Mouse (Mus musculus) left cerebral cortex, postnatal 4 days (tissue): ENCODE data around the gene Pld2. TPM values are rescaled to one million over a fixed set of nuclear protein-coding genes. Genes with fewer than 3 reads are reported as not detected.
"Not testable (repeated sequence)": the region's sequence is repeated elsewhere in the genome, so short reads cannot be mapped to it uniquely, and the experiment has no call there.

Experiments
- DNase-seq: peaks from one replicate; pipeline ENCODE4 v3.0.0-alpha.2; 2022
- intact Hi-C: fragments of 180-260 bp; cut with DNase I; formaldehyde crosslinking; loops from one replicate; pipeline ENCODE4 v1.15.1; 2025
- total RNA-seq, 2 experiments: library from RNA; stranded (reverse); gene quantifications; 2 replicates each; pipeline ENCODE4 v1.2.3; 2021

Pld2 gene
- total RNA-seq, 2 experiments from 2014 or later = 32.1 to 34.2 TPM

DNA sequence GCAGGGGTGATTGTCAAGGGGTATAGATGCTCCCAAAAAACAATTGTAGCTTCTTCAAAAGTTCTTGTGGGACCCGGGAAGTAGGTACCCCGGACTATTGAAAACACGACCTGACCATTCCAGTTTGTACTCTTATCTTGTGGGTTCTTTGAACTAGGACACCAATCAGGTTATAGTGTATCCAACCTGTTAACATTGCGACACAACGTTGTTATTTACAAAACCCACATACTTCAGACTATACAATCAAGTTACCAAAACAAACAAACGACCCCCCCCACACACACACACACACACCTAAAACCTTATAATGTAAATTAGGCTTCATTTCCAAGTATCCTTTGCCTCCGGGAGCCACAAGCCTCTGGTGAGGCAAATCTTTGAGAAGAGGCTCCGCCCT, 15.1 kb upstream of the Pld2 start:
- intact Hi-C loops = no loop called here
- no peak for DNase-seq

DNA sequence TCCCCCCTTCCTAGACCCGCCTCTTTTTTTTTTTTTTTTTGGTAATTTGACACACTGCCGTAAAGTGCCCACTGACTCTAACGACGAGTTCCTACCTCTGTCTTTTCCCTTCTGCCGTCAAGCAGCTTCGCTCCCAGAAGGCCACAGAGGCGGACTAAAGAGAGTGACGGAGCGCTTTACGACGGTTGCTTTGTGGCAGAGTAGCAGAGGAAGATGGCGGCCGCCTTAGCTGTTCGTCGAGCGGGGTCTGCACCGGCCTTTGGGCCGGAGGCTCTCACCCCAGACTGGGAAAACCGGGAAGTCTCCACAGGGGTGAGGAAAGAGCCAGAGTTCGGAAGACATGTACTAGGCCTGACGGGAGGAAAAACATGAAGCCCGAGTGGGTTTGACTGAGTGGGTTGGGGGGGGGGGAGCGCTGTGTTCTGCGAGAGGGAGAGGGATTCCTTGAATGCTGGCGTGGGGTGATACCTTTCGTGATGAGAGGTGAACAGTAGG, 14.6 kb upstream of the Pld2 start, which contains the start of gene Psmb6:
Gene Psmb6 (plus strand): TSS at position 184 of the 495 bp plus-strand sequence.
- intact Hi-C loops = no loop called here

DNA sequence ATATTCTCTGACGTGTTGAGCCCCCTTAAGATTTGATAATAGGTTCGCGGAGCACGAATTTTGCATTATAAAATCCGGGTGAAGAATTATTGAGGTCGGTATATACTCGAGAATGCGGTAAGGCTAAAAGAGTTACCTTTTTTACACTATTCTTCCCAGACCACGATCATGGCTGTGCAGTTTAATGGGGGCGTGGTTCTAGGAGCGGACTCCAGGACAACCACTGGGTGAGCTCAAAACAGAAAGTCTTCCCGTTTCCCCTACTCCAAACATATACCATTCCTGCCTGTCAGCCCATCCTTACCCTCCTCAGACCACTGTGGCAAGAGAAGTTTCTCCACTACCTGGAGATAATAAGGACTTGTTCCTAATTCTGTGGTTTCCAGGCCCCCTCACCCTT, 14.1 kb upstream of the Pld2 start:
- intact Hi-C loops = no loop called here
- no peak for DNase-seq

More for the DNA sequence above, 14.6 kb upstream of the Pld2 start, which contains the start of gene Psmb6:
- peak; percentile 90 for DNase-seq

DNA sequence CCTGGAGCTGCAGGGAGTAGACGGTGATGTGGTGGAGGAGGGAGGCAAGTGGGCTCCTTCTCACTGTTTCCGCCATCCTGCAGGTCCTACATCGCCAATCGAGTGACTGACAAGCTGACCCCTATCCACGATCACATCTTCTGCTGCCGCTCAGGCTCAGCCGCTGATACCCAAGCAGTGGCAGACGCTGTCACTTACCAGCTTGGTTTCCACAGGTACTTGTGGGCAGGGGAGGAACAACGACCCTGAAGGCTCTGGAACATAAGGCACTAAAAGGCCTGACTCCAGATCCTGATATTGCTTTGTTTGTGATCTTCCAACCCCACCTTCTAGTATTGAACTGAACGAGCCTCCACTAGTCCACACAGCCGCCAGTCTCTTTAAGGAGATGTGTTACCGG, 13.7 kb upstream of the Pld2 start:
- intact Hi-C loops = no loop called here
- no peak for DNase-seq

DNA sequence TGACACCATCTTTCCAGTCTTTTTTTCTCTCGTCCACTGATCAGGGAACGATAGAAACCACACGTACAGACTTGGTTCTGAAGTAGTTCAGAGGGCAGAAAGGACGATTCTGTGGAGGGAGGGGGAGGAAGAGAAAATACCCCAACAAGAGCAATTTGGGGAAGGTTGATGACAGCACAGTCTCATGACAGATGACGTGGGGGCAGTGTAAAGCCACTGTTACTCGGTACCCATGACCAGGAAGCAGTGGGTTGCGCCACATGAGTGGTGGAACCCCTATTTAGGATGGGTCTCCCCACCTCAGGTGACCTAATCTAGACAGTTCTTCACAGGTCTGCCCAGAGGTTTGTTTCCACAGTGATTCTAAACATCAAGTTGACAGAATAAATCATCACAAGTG, 11.3 kb upstream of the Pld2 start:
- DNase-seq = no peak
- intact Hi-C loops = no loop called here

DNA sequence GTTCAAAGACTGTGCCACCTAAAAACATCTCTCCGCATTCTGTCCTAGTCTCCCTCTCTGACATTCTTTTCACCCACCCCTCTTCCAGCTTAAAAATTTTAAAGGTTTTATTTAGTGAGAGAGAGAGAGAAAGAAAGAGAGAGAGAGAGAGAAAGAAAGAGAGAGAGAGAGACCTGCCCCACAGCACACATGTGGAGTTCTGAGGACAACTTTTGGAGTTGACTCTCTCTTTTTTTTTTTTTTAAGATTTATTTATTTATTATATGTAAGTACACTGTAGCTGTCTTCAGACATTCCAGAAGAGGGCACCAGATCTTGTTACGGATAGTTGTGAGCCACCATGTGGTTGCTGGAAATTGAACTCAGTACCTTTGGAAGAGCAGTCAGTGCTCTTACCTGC, 8.8 kb upstream of the Pld2 start:
- DNase-seq, intact Hi-C loops: not testable (repeated sequence)

DNA sequence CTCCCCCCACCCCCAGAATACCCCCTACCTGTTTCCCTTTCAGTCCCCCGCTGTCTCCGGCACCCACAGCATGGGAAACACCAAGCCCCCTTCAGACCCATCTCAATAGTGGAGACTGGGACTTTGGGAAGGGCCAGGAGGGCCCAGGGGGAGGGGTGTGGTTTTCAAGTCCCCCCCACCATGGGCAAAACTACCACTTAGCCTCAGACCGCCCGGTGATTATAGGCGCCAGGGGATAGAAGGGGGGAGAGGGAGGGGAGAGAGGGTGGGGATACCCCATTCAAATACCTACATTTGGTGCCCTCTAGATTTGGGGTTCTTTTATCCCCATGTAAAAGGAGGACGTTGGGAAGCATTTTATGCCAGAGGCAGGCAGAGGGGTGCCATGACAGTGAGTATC, 7.0 kb upstream of the Pld2 start, which contains the start of gene Gm40193:
Gene Gm40193 (minus strand): TSS at position 101 of the 400 bp plus-strand sequence.
- intact Hi-C loops = no loop called here
- DNase-seq = no peak

DNA sequence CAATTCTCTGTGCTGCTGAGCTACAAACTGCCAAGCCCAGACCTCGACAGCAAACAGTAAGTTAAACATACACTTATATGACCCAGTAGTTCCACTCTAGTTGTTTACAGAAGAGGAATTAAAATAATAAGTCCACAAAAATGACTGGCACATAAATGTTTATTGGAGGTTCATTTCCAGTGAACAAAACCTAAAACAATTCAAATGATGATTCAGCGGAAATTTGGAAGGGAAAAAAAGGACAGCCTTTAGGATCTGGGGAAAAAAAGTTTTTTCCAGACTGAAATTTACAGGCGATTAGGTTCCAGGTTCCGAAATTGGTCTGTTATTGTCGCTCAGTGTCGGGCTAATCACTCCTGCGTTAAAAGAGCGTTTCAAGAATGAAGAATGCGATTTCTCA, 441 bp upstream of the Pld2 start:
- intact Hi-C loops = no loop called here
- no peak for DNase-seq

DNA sequence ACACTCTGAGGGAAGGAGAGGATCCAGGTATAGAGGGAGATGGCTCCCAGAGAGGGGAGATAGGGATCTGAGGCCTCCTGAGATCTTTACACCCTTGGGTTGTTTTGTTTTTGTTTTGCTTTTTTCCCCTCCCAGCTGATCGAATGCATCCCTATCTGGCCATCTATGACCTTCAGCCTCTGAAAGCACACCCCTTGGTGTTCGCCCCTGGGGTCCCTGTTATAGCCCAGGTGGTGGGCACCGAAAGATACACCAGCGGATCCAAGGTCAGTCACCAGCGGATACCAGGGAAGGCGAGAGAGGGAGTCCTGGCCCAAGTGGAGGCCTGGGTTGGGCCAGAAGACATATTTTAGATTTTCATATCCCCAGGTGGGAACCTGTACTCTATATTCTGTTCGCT, 1.1 kb downstream of the Pld2 start:
- intact Hi-C loops = no loop called here
- DNase-seq = no peak

DNA sequence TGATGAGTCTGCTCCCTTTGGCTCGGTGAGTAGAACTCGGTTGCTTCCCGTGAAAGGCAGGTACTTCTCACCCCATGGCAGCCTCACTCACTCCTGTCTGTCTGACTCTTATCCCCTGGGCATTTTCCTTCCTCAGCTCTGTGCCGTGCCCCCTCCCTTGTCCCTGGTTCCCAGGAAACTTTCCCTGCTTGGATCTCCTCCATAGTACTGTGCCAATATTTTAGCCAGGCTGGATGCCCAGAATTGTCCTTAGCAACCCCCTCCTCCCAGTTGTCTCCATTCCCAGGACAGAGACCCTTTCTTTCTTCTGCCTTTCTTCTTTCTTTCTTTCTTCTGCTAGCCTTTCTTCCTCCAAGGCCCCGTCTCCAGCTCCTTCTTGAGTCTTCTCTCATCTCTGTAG, 1.6 kb downstream of the Pld2 start:
- intact Hi-C loops = no loop called here
- no peak for DNase-seq

DNA sequence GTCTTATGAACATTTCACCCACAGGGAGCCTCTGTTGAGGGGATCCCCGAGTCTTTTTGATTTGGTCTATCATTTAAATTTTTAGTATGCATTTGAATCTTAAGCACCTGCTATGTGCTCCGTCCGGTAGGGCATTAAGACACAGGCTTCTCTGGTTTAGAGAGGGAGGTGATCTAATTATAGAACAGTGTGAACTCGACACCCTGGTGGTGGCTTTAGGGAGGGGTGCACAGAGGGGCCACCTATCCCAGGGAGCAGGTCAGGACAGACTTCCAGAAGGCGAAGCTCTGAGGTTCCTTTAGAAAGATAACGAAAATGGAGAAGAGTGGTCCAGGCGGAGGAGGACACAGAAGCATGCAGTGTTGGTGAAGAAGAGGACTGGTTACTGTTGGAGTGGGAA, 4.6 kb downstream of the Pld2 start:
- intact Hi-C loops = no loop called here

DNA sequence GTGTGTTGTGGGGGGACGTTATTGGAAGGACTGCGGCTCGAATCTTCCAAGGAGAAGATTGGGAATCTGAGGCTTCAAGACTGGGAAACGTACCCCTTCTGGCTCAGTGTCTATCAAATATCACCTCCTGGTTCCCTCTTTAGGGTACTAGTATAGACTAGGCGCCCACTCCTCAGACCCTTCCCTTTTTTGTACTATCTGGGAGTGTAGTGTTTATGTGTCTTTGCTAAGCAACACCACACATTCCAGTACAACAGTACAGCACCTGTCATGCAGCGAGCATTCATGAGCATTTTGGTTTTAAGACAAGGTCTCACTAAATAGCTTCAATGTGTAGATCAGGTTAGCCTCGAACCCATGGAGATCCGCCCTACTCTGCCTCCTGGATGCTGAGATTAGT, 11.7 kb downstream of the Pld2 start:
- intact Hi-C loops = no loop called here
- no peak for DNase-seq

More for the DNA sequence above, 4.6 kb downstream of the Pld2 start:
- DNase-seq = no peak

DNA sequence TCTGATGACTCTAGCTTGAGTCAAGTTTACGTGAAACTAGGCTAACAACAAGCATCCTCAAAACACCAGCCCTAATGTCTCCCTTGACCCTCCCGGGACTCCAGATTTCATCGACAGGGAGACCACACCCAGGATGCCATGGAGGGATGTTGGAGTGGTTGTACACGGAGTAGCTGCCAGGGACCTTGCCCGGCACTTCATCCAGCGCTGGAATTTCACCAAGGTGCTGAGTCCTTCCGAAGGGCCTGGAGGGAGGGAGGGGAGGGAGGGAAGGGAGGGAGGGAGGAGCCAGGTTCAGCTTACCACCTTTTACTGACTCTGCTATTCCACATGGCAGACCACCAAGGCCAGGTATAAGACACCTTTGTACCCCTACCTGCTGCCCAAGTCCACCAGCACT, 14.1 kb downstream of the Pld2 start:
- DNase-seq = no peak
- intact Hi-C loops = no loop called here

DNA sequence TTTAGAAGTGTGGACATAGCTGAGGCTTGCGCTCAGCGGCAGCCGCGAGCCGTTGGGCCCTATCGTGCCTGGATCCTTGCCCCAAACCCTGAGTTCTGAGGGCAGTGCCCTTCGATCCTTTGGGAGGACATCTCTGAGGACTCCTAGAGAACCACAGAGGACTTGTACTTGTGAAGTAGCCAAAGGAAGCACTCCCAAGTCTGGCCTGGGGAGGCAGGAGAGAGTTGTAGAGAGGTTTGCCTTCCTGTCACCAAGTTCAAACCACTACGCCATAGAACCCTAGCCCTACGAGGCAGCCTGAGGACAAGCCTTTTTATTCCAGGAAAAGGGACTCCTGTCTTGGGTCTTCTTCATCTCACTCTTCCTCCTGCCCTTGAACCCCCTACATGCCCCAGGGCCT, 17.7 kb downstream of the Pld2 start:
- DNase-seq = no peak
- intact Hi-C loops = no loop called here

DNA sequence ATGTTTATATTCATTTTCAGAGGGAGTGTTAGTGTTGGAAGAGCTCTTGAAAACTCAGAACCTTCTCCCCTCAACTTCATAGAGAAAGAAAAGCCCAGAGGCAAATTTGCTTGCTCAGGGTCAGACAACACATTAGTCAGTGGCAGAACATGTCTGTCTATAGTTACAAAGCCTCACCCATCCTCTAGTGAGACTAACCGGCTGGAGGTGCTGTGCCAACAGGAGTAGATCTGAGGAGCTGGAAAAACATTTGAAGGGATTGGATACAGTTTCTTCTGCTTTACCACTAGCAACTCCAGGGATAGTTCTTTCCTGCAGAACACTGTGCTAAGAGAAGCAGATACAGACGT, 22.0 kb downstream of the Pld2 start:
- DNase-seq = no peak
- intact Hi-C loops = loop anchor here (5.0 kb wide), 1 partner anchor 40 kb away; no protein-coding TSS in a partner anchor

DNA sequence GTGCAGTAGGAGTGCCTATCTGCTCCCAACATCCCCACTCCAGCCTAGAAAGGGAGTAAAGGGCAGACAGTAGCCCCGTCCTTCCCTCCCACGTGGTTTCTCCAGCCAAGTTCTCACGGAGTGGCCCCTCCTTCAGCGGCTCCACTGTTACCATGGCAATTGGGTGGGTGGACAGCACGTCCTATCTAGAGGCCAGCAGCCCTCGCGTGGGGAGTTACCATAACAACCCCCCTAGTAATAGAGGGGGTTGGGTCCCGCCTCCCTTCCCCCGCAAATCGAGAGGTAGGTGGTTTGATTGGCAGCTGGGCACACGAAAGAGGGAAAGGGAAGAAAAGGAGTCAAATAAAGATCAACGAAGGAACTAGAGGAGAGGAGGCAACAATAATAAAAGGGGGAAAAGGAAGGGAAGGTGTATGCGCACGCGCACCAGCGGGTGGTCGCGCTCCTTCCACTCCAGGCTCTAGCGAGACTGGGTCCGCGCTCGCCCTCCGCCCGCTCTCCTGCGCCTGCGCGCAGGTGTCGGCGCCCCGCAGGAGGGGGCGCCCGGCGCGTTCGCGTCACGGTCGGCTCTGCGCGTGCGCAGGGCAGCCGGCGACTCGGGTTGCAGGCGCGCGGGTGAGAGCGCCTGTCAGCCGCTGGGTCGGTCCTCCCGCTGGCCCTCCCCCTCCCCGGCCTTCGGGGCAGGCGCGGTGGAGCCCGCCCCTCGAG, 22.6 kb downstream of the Pld2 start, which contains the start of gene Mink1:
Gene Mink1 (plus strand): TSS at position 595 of the 708 bp plus-strand sequence.
- intact Hi-C loops = loop anchor here (5.0 kb wide), 1 partner anchor 40 kb away; no protein-coding TSS in a partner anchor
- DNase-seq = peak; percentile 89

DNA sequence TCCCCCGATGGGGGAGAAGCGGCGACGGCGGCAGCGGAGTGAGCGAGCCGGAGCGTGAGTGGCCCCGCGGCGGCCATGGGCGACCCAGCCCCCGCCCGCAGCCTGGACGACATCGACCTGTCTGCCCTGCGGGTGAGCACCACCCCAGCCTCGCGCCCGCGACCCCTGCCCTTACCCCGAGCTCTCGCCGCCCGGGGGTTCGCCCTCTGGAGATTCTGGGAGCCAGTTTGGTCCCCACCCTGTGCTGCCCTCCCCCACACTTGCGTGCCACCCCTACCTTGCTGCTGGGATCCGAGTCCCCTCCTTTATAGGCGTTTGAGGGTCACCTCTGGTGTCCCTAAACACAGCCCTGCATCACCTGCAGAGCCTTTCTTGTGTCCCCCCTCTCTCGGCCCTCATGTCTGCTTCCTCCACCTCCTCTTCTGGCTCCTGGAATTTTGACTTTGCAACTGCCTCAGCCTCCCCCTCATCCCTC, 23.2 kb downstream of the Pld2 start:
- no peak for DNase-seq
- intact Hi-C loops = loop anchor here (5.0 kb wide), 1 partner anchor 39 kb away; no protein-coding TSS in a partner anchor

DNA sequence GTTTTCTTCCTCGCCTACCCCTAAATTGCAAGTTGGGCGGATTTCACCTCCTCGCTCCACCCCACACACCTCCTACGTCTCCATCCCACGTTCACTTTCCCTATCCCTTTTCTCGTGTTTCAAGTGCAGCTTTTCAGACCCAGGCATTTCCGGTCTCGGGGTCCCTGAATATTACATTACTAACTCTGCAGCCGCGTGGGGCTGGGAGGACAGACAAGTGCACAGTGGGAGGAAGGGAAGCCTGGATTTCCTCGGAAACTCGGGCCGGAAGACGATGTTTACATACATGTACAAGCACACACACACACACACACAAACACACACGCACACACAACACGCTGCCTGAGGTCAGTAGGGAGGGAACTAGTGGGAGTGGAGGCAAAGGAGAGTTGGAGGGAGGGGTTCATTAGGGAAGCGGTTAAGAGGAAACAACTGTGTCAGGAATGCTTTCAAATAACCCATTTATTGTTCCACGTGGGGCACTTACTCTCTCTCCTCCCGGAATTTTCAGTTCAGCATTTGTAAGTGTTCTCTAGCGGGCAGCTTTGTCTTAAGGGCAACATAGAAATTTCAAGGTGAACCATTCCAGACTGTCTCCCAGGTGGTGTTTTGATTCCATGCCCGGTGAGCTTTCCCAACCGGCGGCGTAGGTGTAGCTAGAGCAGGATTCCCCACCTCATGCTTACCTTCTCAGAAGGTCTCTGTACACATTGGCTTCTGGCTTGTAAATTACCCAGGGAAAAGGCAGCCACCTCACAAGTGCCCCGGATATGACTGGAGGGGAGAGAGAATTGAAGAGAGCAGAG, 23.8 kb downstream of the Pld2 start:
- intact Hi-C loops = loop anchor here (5.0 kb wide), 1 partner anchor 39 kb away; no protein-coding TSS in a partner anchor
- peak; percentile 16 for DNase-seq

DNA sequence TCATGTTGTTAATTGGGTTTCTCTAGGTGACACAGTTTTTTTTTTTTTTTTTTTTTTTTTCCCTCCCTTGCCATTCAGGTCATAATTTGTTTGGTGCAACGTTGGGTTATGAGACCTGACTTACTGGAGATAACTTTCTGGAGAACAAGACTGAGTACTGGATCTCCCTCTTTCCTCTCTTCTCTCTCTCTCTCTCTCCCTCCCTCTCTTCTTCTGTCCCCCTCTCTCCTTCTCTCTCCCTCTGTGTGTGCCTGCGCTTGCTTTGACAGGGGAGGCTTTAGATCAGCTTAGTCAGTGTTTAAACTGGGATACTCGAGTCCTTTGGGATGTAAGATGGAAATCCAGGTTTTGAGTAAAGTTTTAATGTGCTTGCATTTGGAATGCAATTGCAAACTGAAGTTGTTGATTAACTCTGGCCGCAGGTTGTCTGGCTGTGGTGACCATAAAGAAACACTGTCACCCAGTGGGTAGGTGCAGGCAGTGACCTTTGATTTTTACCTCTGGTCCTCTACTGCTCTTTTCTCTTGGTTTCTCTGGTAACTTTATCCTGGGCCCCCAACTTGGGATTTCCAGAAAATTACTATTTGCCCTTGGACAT, 24.5 kb downstream of the Pld2 start:
- intact Hi-C loops = loop anchor here (5.0 kb wide), 1 partner anchor 38 kb away; no protein-coding TSS in a partner anchor
- DNase-seq = no peak

DNA sequence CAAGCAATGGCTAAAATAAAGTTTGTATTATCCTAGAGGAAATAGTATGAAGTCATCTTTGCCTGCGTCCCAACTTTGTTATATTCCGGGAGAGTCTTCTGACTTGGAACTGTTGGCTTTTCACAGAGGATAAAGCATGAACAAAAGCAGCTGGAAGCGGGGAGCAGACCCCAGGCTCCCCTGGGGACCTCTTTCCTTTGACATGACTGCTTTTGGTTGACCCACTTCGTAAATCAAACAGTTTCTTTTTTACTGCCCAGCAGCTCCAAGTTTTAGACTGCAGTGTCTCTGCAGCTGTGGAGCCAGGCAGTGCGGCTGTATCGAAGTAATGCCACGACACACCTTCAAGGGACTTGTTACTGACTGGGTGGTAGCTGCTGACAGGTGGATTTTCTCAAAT, 26.7 kb downstream of the Pld2 start:
- no peak for DNase-seq
- intact Hi-C loops = no loop called here

DNA sequence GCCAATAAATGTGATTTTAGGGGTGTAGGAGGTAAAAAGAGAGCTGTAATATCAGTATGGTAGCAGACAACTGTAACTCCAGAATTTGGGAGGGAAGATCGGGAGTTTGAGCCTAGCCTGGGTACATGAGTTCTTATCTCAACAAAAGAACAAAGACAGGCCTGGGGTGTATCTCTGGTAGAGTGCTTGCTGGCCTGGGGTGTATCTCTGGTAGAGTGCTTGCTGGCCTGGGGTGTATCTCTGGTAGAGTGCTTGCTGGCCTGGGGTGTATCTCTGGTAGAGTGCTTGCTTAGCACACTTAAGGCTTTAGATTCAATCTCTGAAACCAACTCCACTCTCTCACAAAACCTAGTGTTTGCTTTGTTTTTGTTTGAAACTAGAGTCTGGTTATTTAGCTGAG, 30.8 kb downstream of the Pld2 start:
- DNase-seq, intact Hi-C loops: not testable (repeated sequence)
